Mouse (Mus musculus) hindbrain, embryonic 10.5 days (tissue): Measurements from ENCODE around the gene Higd2a. TPM values are rescaled to one million over a fixed set of nuclear protein-coding genes. Genes with fewer than 3 reads are reported as not detected.

Source experiments
- DNase-seq: peaks from one replicate; pipeline ENCODE4 v3.0.0-alpha.2; 2017; ENCODE audit warnings: low spot score
- H3K27ac ChIP-seq: fragments of 300-500 bp; sonication (generic); 2 replicates; pipeline ENCODE4 v1.5.1; 2016; ENCODE audit warnings: mild to moderate bottlenecking, moderate library complexity
- H3K27me3 ChIP-seq: fragments of 300-500 bp; sonication (generic); 2 replicates; pipeline ENCODE4 v1.6.1; 2016; ENCODE audit warnings: mild to moderate bottlenecking; ENCODE audit not compliant: poor library complexity, insufficient read depth, severe bottlenecking
- H3K36me3 ChIP-seq: fragments of 300-500 bp; sonication (generic); 2 replicates; pipeline ENCODE4 v1.6.1; 2016; ENCODE audit warnings: mild to moderate bottlenecking, moderate library complexity
- H3K4me1 ChIP-seq: fragments of 300-500 bp; sonication (generic); replicated peaks from 2 replicates; pipeline ENCODE4 v1.6.1; 2016; ENCODE audit warnings: mild to moderate bottlenecking
- H3K4me3 ChIP-seq: fragments of 300-500 bp; sonication (generic); 2 replicates; pipeline ENCODE4 v1.5.1; 2016; ENCODE audit warnings: mild to moderate bottlenecking, moderate library complexity
- H3K9me3 ChIP-seq: fragments of 300-500 bp; sonication (generic); 2 replicates; pipeline ENCODE4 v1.6.1; 2016; ENCODE audit warnings: mild to moderate bottlenecking, moderate library complexity
- WGBS: fragments of 180-500 bp; shearing (Covaris S2); methylation state at CpG from one replicate; pipeline ENCODE4 v1.1.7; 2016; 5-methylcytosine and 5-hydroxymethylcytosine counted together
- polyA plus RNA-seq: library from polyadenylated mRNA; unstranded; fragments of >200 nt; fragmentation: Nextera tagmentation; extraction: Ambion mirVana; gene quantifications from 2 replicates; pipeline ENCODE4 v1.2.1, GENCODE M21; 2016

The Higd2a gene
- polyA plus RNA-seq, 1 experiment from 2014 or later = 174 TPM

DNA sequence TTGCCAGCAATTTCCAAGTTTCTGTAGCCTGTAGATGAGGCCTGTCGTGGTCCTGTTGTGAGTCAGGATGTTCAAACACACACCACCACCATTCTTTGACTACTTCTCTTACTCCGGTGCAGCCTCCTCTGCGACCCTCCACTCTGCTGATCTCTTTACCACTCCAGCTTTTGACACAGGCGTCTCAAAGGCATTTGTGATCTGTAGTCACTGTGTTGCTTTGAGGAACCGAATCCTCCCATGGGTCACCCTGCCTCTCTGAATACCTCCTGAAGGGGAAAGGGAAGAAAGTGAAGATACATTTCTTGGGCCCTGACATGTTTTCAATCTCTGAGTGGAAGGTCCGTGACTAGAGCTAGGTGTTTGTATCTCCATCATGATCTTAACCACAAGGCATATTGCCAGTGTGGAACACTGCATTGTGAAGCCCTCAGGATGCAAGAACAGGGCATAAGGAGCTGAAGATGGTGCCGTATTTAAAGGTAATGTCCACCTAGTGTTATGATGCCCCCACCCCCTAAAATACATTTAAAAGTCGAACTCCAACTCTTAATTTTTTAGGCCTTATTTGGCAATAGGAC lies 1.9 kb downstream of the Higd2a start:
- Histone ChIP-seq H3K4me1 (peaks cover 31% of the 10 kb centered on the region), H3K4me3 (no peak overlapping the region), H3K36me3 (peaks cover 34% of the 10 kb centered on the region), H3K27ac (no peak overlapping the region), H3K27me3 (no peaks in the 10 kb centered on the region), H3K9me3 (no peaks in the 10 kb centered on the region)
- no peak for DNase-seq
- 91% methylated on average over 8 of the region's 8 CpGs for WGBS

DNA sequence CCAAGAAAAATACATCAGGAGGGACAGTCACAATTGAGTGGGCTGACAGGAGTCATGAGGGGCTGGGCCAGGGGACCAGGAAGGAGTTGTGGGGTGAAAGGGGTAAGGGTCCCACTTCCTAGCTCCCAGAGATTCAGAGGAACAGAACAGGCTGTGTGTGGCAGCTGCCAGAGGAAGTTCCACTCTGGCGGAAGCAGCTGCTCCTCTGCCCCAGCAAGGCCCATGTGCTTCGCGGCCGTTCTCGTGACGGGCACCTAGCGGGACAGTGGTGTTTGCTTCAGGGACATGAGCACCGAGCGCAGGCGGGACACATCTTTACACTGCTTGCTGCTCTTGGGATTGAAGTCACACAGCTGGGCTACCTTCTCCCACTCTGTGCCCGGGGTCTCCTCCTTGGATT lies 3.6 kb downstream of the Higd2a start:
- H3K27me3 ChIP-seq = no peaks in the 10 kb centered on the region
- no peak for DNase-seq
- H3K27ac ChIP-seq = no peak overlapping the region
- H3K4me3 ChIP-seq = no peak overlapping the region
- H3K36me3 ChIP-seq = peaks cover 28% of the 10 kb centered on the region
- H3K4me1 ChIP-seq = peaks cover 29% of the 10 kb centered on the region
- no peaks in the 10 kb centered on the region for H3K9me3 ChIP-seq
- 90% methylated on average over 11 of the region's 11 CpGs for WGBS

DNA sequence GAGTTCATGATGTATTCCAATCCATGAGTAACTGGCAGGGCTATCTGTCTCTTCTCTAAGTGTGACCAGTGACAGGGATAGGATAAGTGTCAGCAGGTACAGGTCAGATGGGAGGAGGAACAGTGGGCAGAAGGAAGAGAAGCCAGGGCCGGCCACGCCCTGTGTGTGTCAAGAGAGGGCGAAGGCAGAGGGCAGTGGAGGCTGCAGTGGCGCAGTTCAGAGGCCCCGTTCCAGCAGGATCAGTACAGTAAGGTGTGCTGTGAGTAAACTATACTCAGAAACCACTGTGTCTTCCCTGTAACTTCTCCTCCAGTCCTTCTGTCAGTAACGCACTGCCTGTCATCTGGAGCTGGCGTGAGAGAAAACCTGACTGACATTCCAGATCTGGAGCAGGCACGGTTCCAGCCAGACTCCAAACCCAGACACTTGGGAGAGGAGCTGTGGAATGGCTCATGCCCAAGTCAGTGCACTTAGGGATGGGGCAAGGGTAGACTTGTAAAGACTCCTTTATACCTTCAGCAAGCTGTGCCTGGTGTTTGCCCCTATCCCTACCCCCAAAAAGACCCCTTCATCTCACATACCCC lies 6.2 kb downstream of the Higd2a start:
- Histone ChIP-seq H3K9me3 (no peaks in the 10 kb centered on the region), H3K4me1 (peaks cover 13% of the 10 kb centered on the region), H3K27me3 (no peaks in the 10 kb centered on the region), H3K27ac (no peak overlapping the region), H3K36me3 (peaks cover 40% of the 10 kb centered on the region), H3K4me3 (no peak overlapping the region)
- no peak for DNase-seq
- 84% methylated on average over 8 of the region's 8 CpGs for WGBS

DNA sequence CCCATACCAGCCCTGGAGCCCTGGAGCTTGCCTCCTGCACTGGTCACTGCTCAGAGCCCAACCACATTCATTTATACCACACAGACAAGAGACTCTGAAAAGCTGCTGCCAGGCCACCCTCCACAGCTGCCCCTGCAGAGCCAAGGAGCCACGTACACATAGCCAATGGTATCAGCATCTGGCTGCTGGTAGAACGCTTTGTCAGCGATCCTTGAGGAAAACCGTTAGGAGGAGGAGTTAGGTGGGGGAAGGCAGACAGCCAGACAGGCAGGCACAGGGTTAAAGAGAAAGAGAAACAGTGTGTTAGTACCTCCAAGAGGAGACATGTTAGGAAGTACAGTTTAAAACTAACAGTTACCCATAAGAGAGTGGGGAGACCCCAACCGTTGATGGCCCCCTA lies 6.9 kb downstream of the Higd2a start:
- Histone ChIP-seq H3K9me3 (no peaks in the 10 kb centered on the region), H3K36me3 (peaks cover 40% of the 10 kb centered on the region), H3K27me3 (no peaks in the 10 kb centered on the region), H3K27ac (no peak overlapping the region), H3K4me1 (peaks cover 7% of the 10 kb centered on the region), H3K4me3 (no peak overlapping the region)
- DNase-seq = no peak
- WGBS = 76% methylated on average over 5 of the region's 5 CpGs

DNA sequence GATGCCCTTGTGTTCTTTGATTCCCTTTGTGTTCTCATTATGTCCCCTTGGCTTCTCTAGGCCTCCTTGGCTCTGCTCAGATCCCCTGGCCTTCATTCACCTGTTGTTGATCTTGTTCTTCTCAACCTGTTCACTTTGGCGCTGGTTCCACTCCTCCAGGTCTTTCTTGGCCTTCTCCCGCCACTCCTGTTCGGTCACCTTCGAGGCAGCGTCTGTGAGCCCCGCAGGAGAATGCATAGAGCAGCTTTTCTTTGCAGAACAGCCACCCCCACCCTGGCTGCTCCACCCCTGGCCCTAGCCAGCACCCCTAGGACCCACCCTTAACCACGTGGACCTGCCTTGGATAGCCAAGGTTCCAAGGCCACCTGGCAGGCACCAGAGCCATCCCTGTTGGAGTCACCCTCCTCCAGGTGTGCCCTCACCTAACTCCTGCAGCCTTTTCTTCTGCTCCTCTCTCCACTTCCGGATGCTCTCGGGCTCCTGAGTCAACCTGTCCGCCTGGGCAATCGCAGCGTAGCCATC lies 8.7 kb downstream of the Higd2a start:
- no peak for DNase-seq
- no peaks in the 10 kb centered on the region for H3K9me3 ChIP-seq
- no peak overlapping the region for H3K27ac ChIP-seq
- 84% methylated on average over 12 of the region's 12 CpGs for WGBS
- no peaks in the 10 kb centered on the region for H3K27me3 ChIP-seq
- peaks cover 32% of the 10 kb centered on the region for H3K36me3 ChIP-seq
- H3K4me3 ChIP-seq = no peak overlapping the region
- peaks cover 6% of the 10 kb centered on the region; the same call in 1 of the 2 replicates for H3K4me1 ChIP-seq

DNA sequence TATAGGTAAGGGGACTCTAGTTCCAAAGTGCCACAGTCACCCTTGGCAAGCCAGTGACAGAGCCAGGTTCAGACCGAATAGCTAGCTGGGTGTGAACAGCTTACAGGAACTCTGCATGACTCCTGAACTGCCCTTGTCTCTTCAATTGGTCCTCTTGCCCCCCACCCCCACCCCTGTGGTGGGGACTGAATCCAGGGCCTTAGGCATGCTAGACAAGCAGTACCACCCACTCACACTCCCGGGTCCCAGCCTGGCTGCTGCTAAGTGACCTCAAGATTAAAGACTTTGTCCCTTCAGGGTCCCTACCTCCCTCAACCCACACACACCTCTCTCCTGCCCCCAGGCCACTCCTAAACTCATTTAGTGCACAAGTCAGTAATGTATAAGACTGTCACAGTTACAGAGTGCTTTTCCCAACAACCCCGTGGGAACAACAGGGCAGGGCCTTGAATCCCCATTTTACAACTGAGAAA lies 12.7 kb downstream of the Higd2a start:
- Histone ChIP-seq H3K36me3 (peaks cover 23% of the 10 kb centered on the region), H3K9me3 (no peaks in the 10 kb centered on the region), H3K4me3 (no peak overlapping the region), H3K27ac (no peak overlapping the region), H3K4me1 (no peaks in the 10 kb centered on the region), H3K27me3 (peaks cover 10% of the 10 kb centered on the region; the same call in 1 of the 2 replicates)
- WGBS = 63% methylated on average over 3 of the region's 3 CpGs
- DNase-seq = no peak

DNA sequence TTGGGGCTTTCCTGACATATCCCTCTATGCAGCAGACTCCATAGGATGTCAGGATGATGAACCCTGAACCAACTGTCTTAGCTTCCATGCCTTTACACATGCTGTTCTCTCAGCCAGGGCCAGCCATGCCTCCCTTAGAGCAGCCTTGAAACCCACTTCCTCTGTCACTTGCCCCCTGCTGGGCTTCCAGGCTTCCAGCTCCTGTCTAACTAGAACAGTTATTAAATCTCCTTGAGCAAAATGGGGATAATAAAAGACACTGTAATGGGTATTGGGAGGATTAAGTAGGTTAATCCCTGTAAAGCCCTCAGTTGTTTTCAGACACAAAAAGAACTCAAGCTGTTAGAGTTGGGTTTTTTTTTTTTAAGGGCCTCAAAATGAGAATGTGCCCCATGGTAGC lies 13.5 kb downstream of the Higd2a start:
- H3K4me3 ChIP-seq = no peak overlapping the region
- peaks cover 3% of the 10 kb centered on the region for H3K4me1 ChIP-seq
- no peak for DNase-seq
- H3K9me3 ChIP-seq = no peaks in the 10 kb centered on the region
- peaks cover 15% of the 10 kb centered on the region for H3K27me3 ChIP-seq
- peaks cover 15% of the 10 kb centered on the region for H3K36me3 ChIP-seq
- H3K27ac ChIP-seq = no peak overlapping the region

DNA sequence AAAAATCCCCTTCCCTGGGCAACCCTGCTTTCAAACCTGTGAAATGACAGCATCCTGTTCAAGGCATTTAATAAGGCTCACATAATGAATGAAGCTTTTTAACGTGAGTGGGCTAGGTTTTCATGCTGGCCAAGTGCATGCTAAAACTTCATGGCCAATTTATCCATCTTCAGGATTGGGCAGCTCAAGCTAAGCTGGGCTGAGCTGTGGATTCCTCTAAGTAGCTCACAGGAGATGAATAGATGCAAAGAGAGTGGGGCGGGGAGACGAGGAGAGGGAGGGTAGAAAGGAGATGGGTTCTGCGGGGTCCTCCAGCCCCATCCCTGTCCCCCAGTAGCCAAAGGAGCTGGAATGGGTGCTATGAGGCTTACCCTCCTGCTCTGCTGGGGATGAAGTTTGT lies 14.2 kb downstream of the Higd2a start:
- Histone ChIP-seq H3K36me3 (peaks cover 8% of the 10 kb centered on the region), H3K9me3 (no peaks in the 10 kb centered on the region), H3K4me3 (no peak overlapping the region), H3K4me1 (peaks cover 10% of the 10 kb centered on the region), H3K27ac (no peak overlapping the region), H3K27me3 (peaks cover 23% of the 10 kb centered on the region)
- no peak for DNase-seq
- WGBS = 64% methylated on average over 4 of the region's 4 CpGs

DNA sequence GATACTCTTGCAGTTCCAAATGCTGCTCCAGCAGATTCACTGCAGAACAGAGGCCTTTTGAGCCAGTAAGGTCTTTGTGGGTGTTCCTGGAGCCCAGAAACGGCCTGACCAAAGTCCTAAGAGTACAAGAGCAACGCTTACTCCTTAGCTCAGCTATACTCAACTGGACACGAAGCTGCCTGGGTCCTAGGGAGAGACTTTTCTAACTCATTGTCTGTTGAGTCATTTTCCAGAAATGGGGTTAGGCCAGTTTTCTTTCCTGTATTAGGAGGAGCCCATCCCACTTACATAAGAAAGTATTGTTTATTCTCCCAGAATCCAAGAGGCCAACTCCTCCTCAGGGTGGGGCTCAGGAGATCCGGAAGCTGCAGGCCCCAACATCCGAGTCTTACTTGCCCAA lies 15.4 kb downstream of the Higd2a start:
- peaks cover 16% of the 10 kb centered on the region for H3K4me1 ChIP-seq
- H3K36me3 ChIP-seq = no peaks in the 10 kb centered on the region
- no peaks in the 10 kb centered on the region for H3K9me3 ChIP-seq
- peaks cover 35% of the 10 kb centered on the region for H3K27me3 ChIP-seq
- no peak overlapping the region for H3K27ac ChIP-seq
- DNase-seq = no peak
- H3K4me3 ChIP-seq = no peak overlapping the region
- 83% methylated on average over 5 of the region's 5 CpGs for WGBS

DNA sequence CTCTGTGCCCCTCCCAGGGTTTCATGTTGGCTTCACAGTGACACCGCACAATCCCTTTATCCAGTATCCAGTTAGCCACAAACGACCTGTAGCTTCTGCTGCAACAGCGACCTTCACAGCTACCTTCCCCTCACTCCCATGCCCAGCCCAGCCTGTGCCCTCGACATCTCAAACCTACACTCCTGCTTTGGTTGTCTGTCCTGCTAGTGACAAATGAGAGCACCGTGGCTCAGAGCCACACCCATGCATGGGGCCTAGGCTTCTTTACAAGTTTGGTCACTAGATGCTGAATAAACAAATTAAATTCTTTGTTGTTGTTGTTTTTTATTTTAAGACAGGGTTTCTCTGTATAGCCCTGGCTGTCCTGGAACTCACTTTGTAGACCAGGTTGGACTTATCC lies 17.2 kb downstream of the Higd2a start:
- H3K4me3 ChIP-seq = no peak overlapping the region
- no peak for DNase-seq
- peaks cover 45% of the 10 kb centered on the region for H3K27me3 ChIP-seq
- no peaks in the 10 kb centered on the region for H3K9me3 ChIP-seq
- WGBS = 79% methylated on average over 5 of the region's 5 CpGs
- H3K27ac ChIP-seq = no peak overlapping the region
- no peaks in the 10 kb centered on the region for H3K36me3 ChIP-seq
- H3K4me1 ChIP-seq = peaks cover 29% of the 10 kb centered on the region

DNA sequence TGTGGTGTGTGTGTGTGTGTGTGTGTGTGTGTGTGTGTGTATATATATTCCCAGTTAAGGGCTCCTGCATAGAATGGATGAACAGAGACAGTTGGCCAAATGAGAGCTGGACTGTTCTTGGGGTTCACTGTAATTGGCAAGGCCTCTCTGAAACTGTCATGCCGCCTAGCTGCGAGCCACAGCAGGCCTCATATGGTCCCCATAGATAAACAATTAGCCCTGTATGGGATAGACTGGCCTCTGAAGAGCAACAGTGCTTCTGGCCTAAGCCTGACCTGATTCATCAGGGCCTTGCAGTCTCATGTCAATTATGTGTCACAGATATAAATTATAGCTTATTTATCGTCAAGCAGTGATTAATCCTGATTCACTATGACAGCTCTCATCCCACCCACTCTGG lies 18.0 kb downstream of the Higd2a start:
- Histone ChIP-seq H3K9me3 (no peaks in the 10 kb centered on the region), H3K27ac (no peak overlapping the region), H3K27me3 (peaks cover 45% of the 10 kb centered on the region), H3K4me3 (no peak overlapping the region), H3K36me3 (no peaks in the 10 kb centered on the region), H3K4me1 (peaks cover 29% of the 10 kb centered on the region)
- no peak for DNase-seq
- WGBS = 68% methylated on average over 3 of the region's 3 CpGs

DNA sequence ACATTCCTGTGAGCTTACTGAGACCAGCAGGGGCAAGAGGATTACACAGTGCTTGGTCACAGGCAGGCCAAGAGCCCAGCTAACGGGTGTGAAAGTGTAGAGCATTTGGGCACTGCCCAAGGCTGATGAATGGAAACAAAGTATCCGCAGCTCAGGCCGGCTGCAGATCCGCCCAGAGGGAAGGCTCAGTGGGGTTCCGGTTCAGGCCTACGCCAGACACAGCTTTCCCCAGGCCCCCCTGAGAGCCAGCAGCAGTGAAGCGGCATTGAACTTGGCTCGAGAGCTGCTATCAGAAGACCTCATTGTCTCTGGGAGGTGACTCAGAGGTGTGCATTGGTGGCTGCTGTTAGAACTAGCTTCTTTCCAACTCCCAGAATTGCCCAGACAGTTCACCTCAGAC lies 18.7 kb downstream of the Higd2a start:
- 12% methylated on average over 8 of the region's 8 CpGs for WGBS
- no peak overlapping the region for H3K27ac ChIP-seq
- peaks cover 29% of the 10 kb centered on the region for H3K4me1 ChIP-seq
- peaks cover 45% of the 10 kb centered on the region for H3K27me3 ChIP-seq
- H3K36me3 ChIP-seq = no peaks in the 10 kb centered on the region
- no peak for DNase-seq
- no peaks in the 10 kb centered on the region for H3K9me3 ChIP-seq
- H3K4me3 ChIP-seq = peak overlapping the region; percentile 11; the same call in 1 of the 2 replicates

DNA sequence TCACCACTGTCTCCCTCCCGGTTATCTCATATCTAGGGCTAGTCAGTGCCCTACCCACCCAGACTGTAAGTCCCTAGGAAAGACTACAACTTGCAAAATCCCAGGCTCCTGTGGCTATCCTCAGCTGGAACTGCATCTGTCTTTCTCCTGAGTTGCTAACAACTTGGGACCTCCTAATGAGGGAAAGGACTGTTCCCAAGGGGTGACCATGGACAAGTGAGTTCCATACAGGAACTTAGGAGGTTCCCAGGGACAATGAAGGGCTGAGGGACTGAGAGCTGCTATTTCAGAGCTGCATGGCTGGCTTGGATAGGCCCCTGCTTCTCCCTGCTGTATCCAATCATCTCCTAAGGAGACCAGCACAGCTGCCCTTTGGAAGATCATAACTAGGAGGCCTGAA lies 19.3 kb downstream of the Higd2a start:
- H3K27ac ChIP-seq = no peak overlapping the region
- no peak overlapping the region for H3K4me3 ChIP-seq
- H3K4me1 ChIP-seq = peaks cover 29% of the 10 kb centered on the region
- H3K9me3 ChIP-seq = no peaks in the 10 kb centered on the region
- DNase-seq = no peak
- 15% methylated on average over 1 of the region's 1 CpGs for WGBS
- no peaks in the 10 kb centered on the region for H3K36me3 ChIP-seq
- peaks cover 45% of the 10 kb centered on the region for H3K27me3 ChIP-seq
